Mouse (Mus musculus): ENCODE measurements around the gene Commd8. TPM values are rescaled to one million over a fixed set of nuclear protein-coding genes. Genes with fewer than 3 reads are reported as not detected.

The Commd8 gene
- polyA plus RNA-seq, 1 experiment from 2014 or later = 122 TPM

- ATAC-seq (ENCODE audit: insufficient read depth, low FRiP score, low read depth) = no peak
- no peak overlapping the region for H3K27ac ChIP-seq
- H3K4me3 ChIP-seq (replicated peaks) = no peak overlapping the region
- WGBS = 80% methylated on average over 6 of the region's 6 CpGs
- H3K36me3 ChIP-seq = no peaks in the 10 kb centered on the region
- H3K4me2 ChIP-seq = no peak overlapping the region
- H3K9me3 ChIP-seq = no peaks in the 10 kb centered on the region
- H3K4me1 ChIP-seq = no peaks in the 10 kb centered on the region
- H3K27me3 ChIP-seq (replicated peaks) = no peaks in the 10 kb centered on the region
- no peak overlapping the region for H3K9ac ChIP-seq
Observed at GRCm38 (mm10) chr5:72122414-72123037, 45.5 kb downstream of the Commd8 start.

Data from stomach, embryonic 15.5 days (tissue).